13 mouse cellular contexts compared by ENCODE assay signal in genomic region chr12:56674726-56675125, GRCm38 (mm10). TPM values are rescaled to one million over a fixed set of nuclear protein-coding genes. Genes with fewer than 3 reads are reported as not detected.
A peak's percentile ranks its signal among the peaks of the same experiment; 100 is the strongest.
DNase-seq lines count a peak whose midpoint lies in the region; ATAC-seq and TF ChIP-seq lines count a peak whose summit lies in the region.
"Had no signal": no experiment of that assay in that cellular context is flagged by ENCODE, and none has a peak within 500 bp of the region (broad histone marks: within the 10 kb centered on the region; RNA-seq: fewer than 3 reads in every experiment).

No protein-coding gene starts in this region.

- DNase-seq in cerebellum, postnatal 14 days = peak; percentile 31 to 48
- no peak for DNase-seq in cerebellum, adult 11-12 months
- no peak for DNase-seq in layer of hippocampus, adult 2 months (ENCODE audit: low spot score in 2 of 2)
- DNase-seq in layer of hippocampus, postnatal 36 days = no peak
- DNase-seq in A20 (ENCODE audit: low read depth, low spot score) = peak; percentile 16
- DNase-seq in frontal cortex, postnatal 36 days (ENCODE audit: low spot score in 2 of 2) = no peak
- DNase-seq: right cerebral cortex, adult 18-20 months had no signal

- H3K4me3 ChIP-seq in layer of hippocampus, adult 2 months = no peak overlapping the region
- H3K4me3 ChIP-seq in cortical plate, adult 2 months (ENCODE audit: insufficient read depth, low read length) = no peak overlapping the region
- H3K4me3 ChIP-seq: heart, embryonic 15.5 days; limb, embryonic 15.5 days had no signal

- peak; percentile 77 for TF ChIP-seq CTCF in layer of hippocampus, adult 2 months (conservative IDR thresholded peaks at IDR 0.05)
- peak; percentile 43 for TF ChIP-seq CTCF in cortical plate, adult 2 months (IDR thresholded peaks at IDR 0.05; ENCODE audit: extremely low read depth, insufficient read depth, low read length)

- H3K27ac ChIP-seq in layer of hippocampus, adult 2 months = no peak overlapping the region
- H3K27ac ChIP-seq in cortical plate, adult 2 months (ENCODE audit: insufficient read depth, low read length) = no peak overlapping the region
- H3K27ac ChIP-seq: heart, embryonic 15.5 days; limb, embryonic 15.5 days had no signal

- no peak for TF ChIP-seq POLR2A in cortical plate, adult 2 months (IDR thresholded peaks at IDR 0.05; ENCODE audit: extremely low read depth, insufficient read depth, low read length)

- H3K4me1 ChIP-seq in cortical plate, adult 2 months (ENCODE audit: control insufficient read depth, insufficient read depth, low read length) = no peaks in the 10 kb centered on the region
- H3K4me1 ChIP-seq: heart, embryonic 15.5 days had no signal

- no peak for ATAC-seq in erythroblast, adult 5-6 weeks (replicated peaks; ENCODE audit: low FRiP score, poor library complexity, severe bottlenecking)

RNA-seq across cellular contexts. Expression of gene Pax9, which starts 16.8 kb away (rescaled TPM):
- not detected for total RNA-seq in layer of hippocampus, adult 2 months (2021)
- total RNA-seq in layer of hippocampus, postnatal 36 days (2021) = not detected
- polyA plus RNA-seq in cortical plate, adult 2 months (2012; rRNA removed) = not detected in 2 replicates
- not detected in 2 replicates for total RNA-seq in erythroblast, adult 5-6 weeks (2015; ENCODE audit: low replicate concordance)
- total RNA-seq in erythroblast, adult 5-6 weeks (2017; ENCODE audit: low replicate concordance) = 0.84 TPM in 1 of 2 replicates, not detected in the other
- total RNA-seq: monocyte, adult 5-6 weeks had no signal
- polyA plus RNA-seq: large intestine, adult 2 months had no signal

Comparison
In these comparisons a context has a peak if more than half of its experiments do, and no peak if none do; other contexts are left out.
1. DNase-seq: peak in cerebellum, postnatal 14 days (2 of 2) and A20 (single experiment); none in cerebellum, adult 11-12 months (single experiment), layer of hippocampus, adult 2 months (0 of 2), layer of hippocampus, postnatal 36 days (0 of 2) and frontal cortex, postnatal 36 days (0 of 2).